14 mouse cellular contexts compared by ENCODE assay signal in the genomic region with DNA sequence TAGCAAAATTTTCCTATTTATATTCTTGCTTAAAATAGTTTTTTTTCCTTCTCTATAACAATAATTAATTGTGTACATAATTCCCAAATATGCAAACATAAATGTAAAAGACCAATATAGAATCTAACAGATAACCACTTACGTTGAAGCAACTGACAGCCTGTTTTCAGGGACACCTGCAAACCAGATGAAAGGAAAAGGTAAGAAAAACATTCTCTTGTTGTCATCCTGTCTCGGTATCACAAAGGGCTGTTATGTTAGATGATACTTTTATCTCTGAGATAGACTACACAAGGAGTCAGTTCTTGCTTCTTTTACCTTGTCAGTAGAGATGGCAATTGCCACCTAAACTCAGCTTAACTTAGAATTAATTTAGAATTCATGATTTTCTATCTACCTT.
"Had no signal": no experiment of that assay in that cellular context is flagged by ENCODE, and none has a peak within 500 bp of the region (broad histone marks: within the 10 kb centered on the region; RNA-seq: fewer than 3 reads in every experiment).

No protein-coding gene starts in this region.

- ATAC-seq: liver, postnatal 0 days; lung, postnatal 0 days; midbrain, embryonic 13.5 days; midbrain, embryonic 15.5 days had no signal

- DNase-seq: liver, postnatal 0 days; lung, adult 2 months; lung, postnatal 14 days; lung, postnatal 36 days; retina, postnatal 1 day; right cerebral cortex, adult 18-20 months; right cerebral cortex, postnatal 25 days; right cerebral cortex, postnatal 4 days; spleen, adult 18-20 months; thymus, adult 2 months; thymus, postnatal 25 days had no signal
